Mouse (Mus musculus): ENCODE results near the gene Tmem45a. TPM values are rescaled to one million over a fixed set of nuclear protein-coding genes. Genes with fewer than 3 reads are reported as not detected.
"Not testable (repeated sequence)": the region's sequence is repeated elsewhere in the genome, so short reads cannot be mapped to it uniquely, and the experiment has no call there.

Tmem45a gene
- polyA plus RNA-seq (2014; fragmentation: Nextera tagmentation; extraction: Ambion mirVana) = 8.2 and 12.8 TPM in 2 replicates

GRCm38 (mm10) chr16:56885824-56886615, at the start of gene Tmem45a:
Gene Tmem45a, minus strand, starts transcription at chr16:56886166.
- H3K27ac ChIP-seq (ENCODE audit: low read depth, low read length) = no peak within 1 kb of the TSS
- no peaks in the 10 kb centered on the region for H3K27me3 ChIP-seq (ENCODE audit: control insufficient read depth, insufficient read depth, low read length)
- peak within 1 kb of the TSS; percentile 68 for H3K4me2 ChIP-seq (replicated peaks; ENCODE audit: low read depth, low read length)
- ATAC-seq (ENCODE audit: low FRiP score) = peak; percentile 99
- H3K9me3 ChIP-seq (ENCODE audit: control insufficient read depth, low read length) = no peaks in the 10 kb centered on the region
- no peaks in the 10 kb centered on the region for H3K4me1 ChIP-seq (replicated peaks; ENCODE audit: control insufficient read depth, insufficient read depth, low read length)
- no peaks in the 10 kb centered on the region for H3K36me3 ChIP-seq (ENCODE audit: control insufficient read depth, insufficient read depth, low read length)
- DNase-seq (ENCODE audit: low spot score) = peak; percentile 84
- 4% methylated on average over 25 of the region's 25 CpGs for WGBS
- no peak within 1 kb of the TSS; the same call in 1 of the 2 replicates for H3K9ac ChIP-seq (ENCODE audit: low read depth, low read length)
- peak within 1 kb of the TSS; percentile 34 for H3K4me3 ChIP-seq (ENCODE audit: low read depth, low read length)

- ATAC-seq (ENCODE audit: low FRiP score) (peak; percentile 54; the same call in 1 of the 2 replicates), DNase-seq (ENCODE audit: low spot score) (no peak)
- no peak within 1 kb of the TSS for H3K4me2 ChIP-seq (replicated peaks; ENCODE audit: low read depth, low read length)
- H3K4me3 ChIP-seq (ENCODE audit: low read depth, low read length) = no peak within 1 kb of the TSS
- 65% methylated on average over 3 of the region's 3 CpGs for WGBS
- H3K4me1 ChIP-seq (replicated peaks; ENCODE audit: control insufficient read depth, insufficient read depth, low read length) = no peaks in the 10 kb centered on the region
- H3K9ac ChIP-seq (ENCODE audit: low read depth, low read length) = no peak within 1 kb of the TSS
- H3K36me3 ChIP-seq (ENCODE audit: control insufficient read depth, insufficient read depth, low read length) = no peaks in the 10 kb centered on the region
- H3K27me3 ChIP-seq (ENCODE audit: control insufficient read depth, insufficient read depth, low read length) = no peaks in the 10 kb centered on the region
- no peaks in the 10 kb centered on the region for H3K9me3 ChIP-seq (ENCODE audit: control insufficient read depth, low read length)
- no peak within 1 kb of the TSS for H3K27ac ChIP-seq (ENCODE audit: low read depth, low read length)
These were observed 42.1 kb upstream of the Tmem45a start, which contains the start of gene Lnp1 for GRCm38 (mm10) chr16:56928023-56928422. Gene Lnp1, minus strand, starts transcription at chr16:56928061.

GRCm38 (mm10) chr16:56920102-56920657, 34.2 kb upstream of the Tmem45a start:
- Histone ChIP-seq H3K9ac (ENCODE audit: low read depth, low read length) (no peak overlapping the region), H3K9me3 (ENCODE audit: control insufficient read depth, low read length) (no peaks in the 10 kb centered on the region), H3K27ac (ENCODE audit: low read depth, low read length) (no peak overlapping the region), H3K4me3 (ENCODE audit: low read depth, low read length) (no peak overlapping the region), H3K27me3 (ENCODE audit: control insufficient read depth, insufficient read depth, low read length) (no peaks in the 10 kb centered on the region), H3K4me2 (replicated peaks; ENCODE audit: low read depth, low read length) (no peak overlapping the region), H3K36me3 (ENCODE audit: control insufficient read depth, insufficient read depth, low read length) (no peaks in the 10 kb centered on the region), H3K4me1 (replicated peaks; ENCODE audit: control insufficient read depth, insufficient read depth, low read length) (no peaks in the 10 kb centered on the region)
- DNase-seq (ENCODE audit: low spot score) (peak; percentile 58), ATAC-seq (ENCODE audit: low FRiP score) (peak; percentile 73)
- WGBS = 32% methylated on average over 8 of the region's 8 CpGs

DNA sequence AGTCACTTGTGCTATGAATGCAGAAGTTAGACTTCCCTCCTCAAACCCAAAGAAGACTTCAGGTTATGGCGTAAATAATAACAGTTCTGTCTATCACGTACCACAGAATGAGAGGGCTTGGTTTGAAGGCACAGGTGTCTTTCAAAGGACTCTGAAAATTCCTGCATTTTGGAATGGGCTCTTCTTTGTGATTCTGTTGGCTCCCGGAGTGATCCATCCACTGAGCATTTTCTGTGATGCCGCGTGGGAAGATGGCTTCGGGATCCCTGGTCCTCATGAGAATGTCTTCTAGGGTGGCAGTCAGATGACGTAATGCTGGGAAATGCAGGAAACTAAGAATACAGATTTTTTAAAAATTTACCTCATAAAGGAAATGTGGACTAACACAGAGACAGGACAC, 31.3 kb upstream of the Tmem45a start:
- no peak for DNase-seq (ENCODE audit: low spot score)
- no peak overlapping the region for H3K4me3 ChIP-seq (ENCODE audit: low read depth, low read length)
- H3K4me1 ChIP-seq (replicated peaks; ENCODE audit: control insufficient read depth, insufficient read depth, low read length) = no peaks in the 10 kb centered on the region
- no peak for ATAC-seq (ENCODE audit: low FRiP score)
- no peak overlapping the region for H3K4me2 ChIP-seq (replicated peaks; ENCODE audit: low read depth, low read length)
- no peaks in the 10 kb centered on the region for H3K27me3 ChIP-seq (ENCODE audit: control insufficient read depth, insufficient read depth, low read length)
- H3K9me3 ChIP-seq (ENCODE audit: control insufficient read depth, low read length) = no peaks in the 10 kb centered on the region
- H3K36me3 ChIP-seq (ENCODE audit: control insufficient read depth, insufficient read depth, low read length) = no peaks in the 10 kb centered on the region
- 86% methylated on average over 7 of the region's 7 CpGs for WGBS
- H3K9ac ChIP-seq (ENCODE audit: low read depth, low read length) = no peak overlapping the region
- H3K27ac ChIP-seq (ENCODE audit: low read depth, low read length) = no peak overlapping the region

- Histone ChIP-seq H3K4me3 (ENCODE audit: low read depth, low read length) (no peak overlapping the region), H3K9me3 (ENCODE audit: control insufficient read depth, low read length) (no peaks in the 10 kb centered on the region), H3K36me3 (ENCODE audit: control insufficient read depth, insufficient read depth, low read length) (no peaks in the 10 kb centered on the region), H3K9ac (ENCODE audit: low read depth, low read length) (no peak overlapping the region), H3K4me1 (replicated peaks; ENCODE audit: control insufficient read depth, insufficient read depth, low read length) (no peaks in the 10 kb centered on the region), H3K27me3 (ENCODE audit: control insufficient read depth, insufficient read depth, low read length) (no peaks in the 10 kb centered on the region), H3K27ac (ENCODE audit: low read depth, low read length) (no peak overlapping the region), H3K4me2 (replicated peaks; ENCODE audit: low read depth, low read length) (no peak overlapping the region)
- ATAC-seq (ENCODE audit: low FRiP score) (no peak), DNase-seq (ENCODE audit: low spot score) (no peak)
- 63% methylated on average over 5 of the region's 5 CpGs for WGBS
These were observed 23.0 kb upstream of the Tmem45a start for GRCm38 (mm10) chr16:56908986-56909385.

DNA sequence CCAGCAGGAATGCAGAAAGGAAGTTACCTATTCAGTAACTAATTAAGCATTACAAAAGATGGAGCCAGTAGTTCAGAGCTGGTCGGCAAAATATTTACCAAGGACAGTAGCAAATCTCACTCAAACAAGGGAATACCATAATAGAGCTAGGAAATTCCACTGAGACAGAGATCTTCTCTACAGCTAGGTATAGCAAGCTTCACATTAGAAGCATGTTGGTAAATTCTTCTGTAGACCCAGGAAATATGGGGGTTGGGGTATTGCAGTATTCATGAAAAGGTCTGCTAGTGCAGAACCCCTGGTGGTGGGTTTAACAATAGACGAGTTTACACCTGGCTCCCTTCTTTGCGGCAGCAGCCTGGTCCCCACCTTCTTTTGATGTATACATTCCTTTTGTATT, 16.2 kb upstream of the Tmem45a start:
- not testable (repeated sequence) for H3K27me3 ChIP-seq (ENCODE audit: control insufficient read depth, insufficient read depth, low read length); H3K9ac ChIP-seq (ENCODE audit: low read depth, low read length); H3K4me1 ChIP-seq (replicated peaks; ENCODE audit: control insufficient read depth, insufficient read depth, low read length); DNase-seq (ENCODE audit: low spot score); H3K36me3 ChIP-seq (ENCODE audit: control insufficient read depth, insufficient read depth, low read length); H3K4me2 ChIP-seq (replicated peaks; ENCODE audit: low read depth, low read length); ATAC-seq (ENCODE audit: low FRiP score); H3K9me3 ChIP-seq (ENCODE audit: control insufficient read depth, low read length); H3K27ac ChIP-seq (ENCODE audit: low read depth, low read length); H3K4me3 ChIP-seq (ENCODE audit: low read depth, low read length)
- WGBS = 63% methylated on average over 3 of the region's 3 CpGs

DNA sequence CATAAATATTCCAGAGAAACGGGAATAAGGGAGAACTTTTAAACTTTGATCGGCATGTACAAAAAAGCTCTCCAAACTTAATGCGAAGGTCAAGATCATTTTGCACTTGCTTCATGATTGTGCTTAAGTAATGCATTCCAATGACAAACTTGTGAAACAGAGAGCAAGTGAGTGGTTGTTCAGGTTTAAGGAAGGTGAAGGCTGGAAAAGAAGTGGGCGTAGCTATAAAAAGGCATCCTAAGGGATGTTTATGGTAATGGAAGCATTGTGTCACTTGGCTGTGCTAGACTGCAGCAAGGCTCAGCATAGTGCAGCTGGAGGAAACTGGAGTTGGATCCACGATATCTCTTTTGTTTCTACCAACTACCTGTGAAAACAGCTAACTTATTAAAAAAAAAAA, 5.6 kb upstream of the Tmem45a start:
- no peak overlapping the region for H3K27ac ChIP-seq (ENCODE audit: low read depth, low read length)
- no peaks in the 10 kb centered on the region for H3K4me1 ChIP-seq (replicated peaks; ENCODE audit: control insufficient read depth, insufficient read depth, low read length)
- 93% methylated on average over 5 of the region's 5 CpGs for WGBS
- H3K9ac ChIP-seq (ENCODE audit: low read depth, low read length) = no peak overlapping the region
- H3K36me3 ChIP-seq (ENCODE audit: control insufficient read depth, insufficient read depth, low read length) = no peaks in the 10 kb centered on the region
- no peak overlapping the region for H3K4me2 ChIP-seq (replicated peaks; ENCODE audit: low read depth, low read length)
- H3K27me3 ChIP-seq (ENCODE audit: control insufficient read depth, insufficient read depth, low read length) = no peaks in the 10 kb centered on the region
- ATAC-seq (ENCODE audit: low FRiP score) (no peak), DNase-seq (ENCODE audit: low spot score) (no peak)
- H3K9me3 ChIP-seq (ENCODE audit: control insufficient read depth, low read length) = no peaks in the 10 kb centered on the region
- H3K4me3 ChIP-seq (ENCODE audit: low read depth, low read length) = no peak overlapping the region

GRCm38 (mm10) chr16:56886616-56887116, 700 bp upstream of the Tmem45a start:
- 29% methylated on average over 9 of the region's 9 CpGs for WGBS
- Histone ChIP-seq H3K27ac (ENCODE audit: low read depth, low read length) (no peak overlapping the region), H3K27me3 (ENCODE audit: control insufficient read depth, insufficient read depth, low read length) (no peaks in the 10 kb centered on the region), H3K36me3 (ENCODE audit: control insufficient read depth, insufficient read depth, low read length) (no peaks in the 10 kb centered on the region), H3K4me1 (replicated peaks; ENCODE audit: control insufficient read depth, insufficient read depth, low read length) (no peaks in the 10 kb centered on the region), H3K4me3 (ENCODE audit: low read depth, low read length) (peak overlapping the region; percentile 34; the same call in 1 of the 2 replicates), H3K9ac (ENCODE audit: low read depth, low read length) (no peak overlapping the region), H3K9me3 (ENCODE audit: control insufficient read depth, low read length) (no peaks in the 10 kb centered on the region), H3K4me2 (replicated peaks; ENCODE audit: low read depth, low read length) (peak overlapping the region; percentile 68)
- ATAC-seq (ENCODE audit: low FRiP score) (0 out of 2 replicates have a peak, but pooled peaks have one; percentile 4), DNase-seq (ENCODE audit: low spot score) (peak; percentile 1)

All from hindbrain, embryonic 11.5 days (tissue).